Mouse (Mus musculus): ENCODE results near the gene Ablim1. TPM values are rescaled to one million over a fixed set of nuclear protein-coding genes. Genes with fewer than 3 reads are reported as not detected.

Ablim1 gene
- total RNA-seq, 2 experiments from 2014 or later = 417 to 451 TPM

DNA sequence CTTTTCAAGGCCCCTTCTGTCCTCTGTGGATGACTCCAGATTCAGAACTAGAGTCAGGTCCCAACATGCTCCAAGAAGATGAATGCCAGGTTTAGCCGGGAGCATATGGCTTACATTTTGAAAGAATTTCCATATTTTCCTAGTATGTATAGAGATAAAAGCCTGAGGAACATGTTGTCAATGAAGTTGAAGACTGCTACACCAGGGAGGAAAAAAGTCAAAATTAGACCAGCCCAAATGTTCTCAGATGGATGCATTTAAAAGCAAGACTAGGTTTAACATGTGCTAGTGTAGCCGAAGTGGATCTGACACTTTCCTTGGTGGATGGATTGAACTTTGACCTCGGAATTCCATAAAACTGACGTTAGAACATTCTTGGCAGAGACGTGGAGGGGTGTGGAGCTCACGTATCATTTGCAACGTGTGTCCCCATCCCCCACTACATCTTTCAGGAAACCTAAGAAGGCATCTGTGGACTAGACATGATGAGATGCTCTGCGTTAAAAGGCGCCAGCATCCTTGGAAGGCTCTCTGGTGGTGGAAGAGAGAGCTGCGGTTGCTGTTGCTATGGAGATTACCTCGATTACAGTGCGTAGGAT, 37.7 kb upstream of the Ablim1 start:
- intact Hi-C loops (cut with DNase I) = loop anchor here (10.0 kb wide), 1 partner anchor 428 kb away; no protein-coding TSS in a partner anchor
- no peak for DNase-seq (ENCODE audit: low spot score)

GRCm38 (mm10) chr19:57349096-57349495, 34.4 kb upstream of the Ablim1 start:
- DNase-seq (ENCODE audit: low spot score) = no peak
- intact Hi-C loops (cut with DNase I) = no loop called here

GRCm38 (mm10) chr19:57344678-57345077, 30.0 kb upstream of the Ablim1 start:
- no peak for DNase-seq (ENCODE audit: low spot score)
- intact Hi-C loops (cut with DNase I) = no loop called here

GRCm38 (mm10) chr19:57343860-57344259, 29.1 kb upstream of the Ablim1 start:
- no peak for DNase-seq (ENCODE audit: low spot score)

GRCm38 (mm10) chr19:57340900-57341742, 26.4 kb upstream of the Ablim1 start:
- intact Hi-C loops (cut with DNase I) = no loop called here
- DNase-seq (ENCODE audit: low spot score) = no peak

More at GRCm38 (mm10) chr19:57343860-57344259, 29.1 kb upstream of the Ablim1 start:
- intact Hi-C loops (cut with DNase I) = no loop called here

- intact Hi-C loops (cut with DNase I) = no loop called here
These were observed 24.7 kb upstream of the Ablim1 start for GRCm38 (mm10) chr19:57339281-57339864.

GRCm38 (mm10) chr19:57335135-57335534, 20.4 kb upstream of the Ablim1 start:
- no peak for DNase-seq (ENCODE audit: low spot score)
- intact Hi-C loops (cut with DNase I) = no loop called here

More at GRCm38 (mm10) chr19:57339281-57339864, 24.7 kb upstream of the Ablim1 start:
- no peak for DNase-seq (ENCODE audit: low spot score)

GRCm38 (mm10) chr19:57333356-57333755, 18.6 kb upstream of the Ablim1 start:
- intact Hi-C loops (cut with DNase I) = no loop called here
- no peak for DNase-seq (ENCODE audit: low spot score)

DNA sequence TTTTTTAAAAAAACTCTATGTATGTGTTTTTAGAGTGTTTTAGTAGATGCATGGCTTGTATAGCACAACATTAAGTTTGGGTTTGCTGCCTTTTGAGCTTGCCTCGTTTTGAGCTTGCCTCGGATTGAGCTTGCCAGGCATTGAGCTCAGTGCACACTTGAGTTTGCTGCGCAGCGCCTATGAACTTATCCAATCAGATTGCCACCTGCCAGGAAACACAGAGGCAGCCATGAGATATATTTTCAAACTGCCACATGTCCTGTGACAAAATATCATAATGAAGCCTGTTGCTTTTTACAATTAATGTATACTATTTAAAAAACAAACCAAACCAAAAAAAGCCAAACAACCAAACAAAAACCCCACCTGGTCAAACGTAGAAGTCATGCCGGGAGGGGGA, 16.5 kb upstream of the Ablim1 start:
- intact Hi-C loops (cut with DNase I) = no loop called here

DNA sequence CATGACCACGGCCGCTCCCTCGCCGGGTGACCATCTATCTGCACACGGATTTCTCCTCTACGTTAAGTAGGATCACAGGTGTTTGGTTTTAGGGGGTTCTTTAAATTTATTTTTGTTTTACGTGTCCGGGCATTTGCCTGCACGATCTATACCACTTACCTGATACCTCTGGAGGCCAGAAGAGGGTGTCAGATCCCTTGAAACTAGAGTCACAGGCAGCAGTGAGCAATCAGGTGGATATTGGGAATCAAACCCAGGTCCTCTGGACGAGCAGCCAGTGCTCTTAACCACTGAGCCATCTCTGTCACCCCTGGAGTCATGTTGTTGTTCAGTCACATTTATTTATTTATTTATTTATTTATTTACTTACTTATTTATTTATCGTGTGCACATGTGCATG, 15.6 kb upstream of the Ablim1 start:
- intact Hi-C loops (cut with DNase I) = no loop called here
- DNase-seq (ENCODE audit: low spot score) = no peak

More for the DNA sequence above, 16.5 kb upstream of the Ablim1 start:
- DNase-seq (ENCODE audit: low spot score) = no peak

DNA sequence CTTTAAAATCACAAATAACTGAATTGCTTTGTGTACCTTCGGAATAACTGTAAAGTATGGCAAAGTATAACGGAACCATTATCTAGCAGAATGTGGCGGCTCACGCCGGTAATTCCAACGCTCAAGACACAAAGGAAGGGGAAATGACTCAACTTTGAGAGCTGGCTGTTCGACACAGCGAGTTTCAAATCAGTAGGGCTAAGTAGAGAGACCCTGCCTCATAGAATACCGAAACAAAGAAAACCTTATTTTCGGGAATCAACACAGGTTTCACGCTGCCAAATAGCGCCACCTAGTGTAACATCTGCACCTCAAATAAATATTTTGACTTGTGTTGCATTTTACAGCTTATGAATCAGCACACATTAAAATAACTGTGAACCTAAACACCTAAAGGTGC, 14.1 kb upstream of the Ablim1 start:
- intact Hi-C loops (cut with DNase I) = loop anchor here (1.0 to 10.0 kb wide), 3 partner anchors 190 to 404 kb away; no protein-coding TSS in a partner anchor
- DNase-seq (ENCODE audit: low spot score) = no peak

DNA sequence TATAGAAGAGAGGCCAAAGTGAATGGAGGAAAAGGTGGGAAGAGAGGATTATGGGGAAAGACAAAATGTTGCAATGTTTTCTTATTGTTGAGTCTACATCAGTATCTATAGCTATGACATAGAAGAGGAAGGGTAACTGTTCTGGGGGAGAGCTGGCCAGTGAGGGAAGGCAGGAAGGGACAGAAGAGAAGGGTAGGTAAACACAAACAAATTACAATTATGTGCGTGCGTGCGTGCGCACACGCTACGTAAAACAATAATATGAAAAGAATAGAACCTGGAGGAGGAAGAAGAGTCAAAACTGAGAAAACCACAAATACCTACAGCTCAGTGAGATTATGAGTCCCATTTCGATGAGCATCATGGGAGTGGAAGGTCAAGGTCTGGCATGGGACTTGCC, 13.6 kb upstream of the Ablim1 start:
- DNase-seq (ENCODE audit: low spot score) = no peak
- intact Hi-C loops (cut with DNase I) = loop anchor here (2.0 to 10.0 kb wide), 2 partner anchors 259 to 403 kb away; no protein-coding TSS in a partner anchor

- intact Hi-C loops (cut with DNase I) = loop anchor here (2.0 to 10.0 kb wide), 2 partner anchors 259 to 403 kb away; no protein-coding TSS in a partner anchor
- no peak for DNase-seq (ENCODE audit: low spot score)
These were observed 13.0 kb upstream of the Ablim1 start for GRCm38 (mm10) chr19:57327679-57328078.

DNA sequence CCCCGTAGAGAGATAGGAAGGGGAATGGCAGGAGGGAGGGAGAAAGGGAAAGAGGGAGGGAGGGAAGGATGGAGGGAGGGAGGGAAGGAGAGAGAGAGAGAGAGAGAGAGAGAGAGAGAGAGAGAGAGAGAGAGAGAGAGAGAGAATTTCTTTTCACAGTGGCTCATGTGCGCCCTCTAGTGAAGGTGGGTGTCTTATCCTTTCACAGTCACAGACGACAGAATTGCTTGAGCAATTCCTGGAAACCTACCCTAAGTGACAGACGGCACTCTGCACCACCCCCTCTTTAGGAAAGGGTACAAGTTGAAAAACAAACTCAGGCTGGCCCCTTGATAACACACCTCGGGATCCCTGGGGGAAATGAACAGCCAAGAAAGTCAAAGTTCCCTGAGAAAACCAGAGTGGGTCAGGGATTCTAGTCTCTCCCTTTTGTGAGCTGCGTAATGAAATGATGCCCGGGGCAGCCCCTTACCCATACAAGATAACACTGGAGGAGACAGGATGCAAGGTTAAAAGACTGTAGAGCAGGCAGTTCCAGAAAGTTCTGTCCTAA, 11.1 kb upstream of the Ablim1 start:
- no peak for DNase-seq (ENCODE audit: low spot score)
- intact Hi-C loops (cut with DNase I) = loop anchor here (1.0 to 10.0 kb wide), 2 partner anchors 164 to 401 kb away; no protein-coding TSS in a partner anchor

DNA sequence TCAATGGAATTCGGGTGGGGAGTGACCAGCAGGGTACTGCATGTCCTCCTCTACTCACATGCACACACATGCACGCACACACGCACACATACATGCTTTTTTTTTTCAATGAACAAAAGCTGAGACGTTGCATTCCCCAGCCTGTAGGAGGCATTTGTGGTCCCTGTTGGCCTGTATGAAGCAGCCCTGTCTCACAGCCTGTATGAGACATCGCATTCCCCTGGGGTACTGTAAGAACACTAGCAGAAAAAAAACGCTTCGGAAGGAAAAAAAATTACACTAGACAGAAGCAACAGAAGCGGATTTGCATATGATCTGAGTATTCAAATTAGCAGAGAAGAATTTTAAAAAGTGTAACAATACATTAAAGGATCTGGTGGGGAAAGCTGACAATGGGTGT, 8.4 kb upstream of the Ablim1 start:
- intact Hi-C loops (cut with DNase I) = loop anchor here (10.0 kb wide), 1 partner anchor 398 kb away; no protein-coding TSS in a partner anchor
- no peak for DNase-seq (ENCODE audit: low spot score)

- DNase-seq (ENCODE audit: low spot score) = no peak
- intact Hi-C loops (cut with DNase I) = loop anchor here (10.0 kb wide), 1 partner anchor 398 kb away; no protein-coding TSS in a partner anchor
These were observed 7.8 kb upstream of the Ablim1 start for GRCm38 (mm10) chr19:57322491-57322890.

- intact Hi-C loops (cut with DNase I) = loop anchor here (10.0 kb wide), 1 partner anchor 397 kb away; no protein-coding TSS in a partner anchor
- no peak for DNase-seq (ENCODE audit: low spot score)
These were observed 7.1 kb upstream of the Ablim1 start for GRCm38 (mm10) chr19:57321839-57322238.

GRCm38 (mm10) chr19:57320656-57321382, 6.1 kb upstream of the Ablim1 start:
- intact Hi-C loops (cut with DNase I) = loop anchor here (10.0 kb wide), 1 partner anchor 396 kb away; no protein-coding TSS in a partner anchor
- DNase-seq (ENCODE audit: low spot score) = no peak

DNA sequence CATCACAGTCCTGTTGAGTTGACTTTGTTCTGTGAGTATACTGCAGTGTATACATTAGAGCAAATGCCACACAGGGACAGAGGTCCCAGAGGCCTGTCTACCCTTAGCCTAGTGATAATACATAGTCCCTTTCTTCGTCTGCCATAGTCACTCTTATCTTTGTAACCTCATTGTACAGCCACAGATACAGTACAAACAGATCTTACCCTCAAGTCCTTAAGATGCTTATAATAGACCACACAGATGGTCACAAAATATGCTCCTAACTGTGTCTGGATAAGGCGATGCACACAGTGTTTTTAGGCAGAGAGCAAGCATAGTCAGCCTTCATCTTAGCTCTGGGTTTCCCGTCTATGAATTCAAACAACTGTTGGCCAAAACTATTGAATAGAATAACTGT, 1.9 kb upstream of the Ablim1 start:
- intact Hi-C loops (cut with DNase I) = no loop called here
- DNase-seq (ENCODE audit: low spot score) = no peak
